Mouse (Mus musculus): Measurements from ENCODE around the gene Tuba1c. TPM values are rescaled to one million over a fixed set of nuclear protein-coding genes. Genes with fewer than 3 reads are reported as not detected.

Gene Tuba1c
- total and polyA plus RNA-seq, 3 experiments = 129 to 163 TPM; not detected in 1

- DNase-seq (ENCODE audit: low read depth, low spot score) = peak; percentile 95
- Histone ChIP-seq H3K9me3 (replicated peaks; ENCODE audit: insufficient read depth, low read length) (no peaks in the 10 kb centered on the region), H3K79me2 (ENCODE audit: control insufficient read depth, insufficient read depth, low read length, poor library complexity) (peaks cover 3% of the 10 kb centered on the region; the same call in 1 of the 2 replicates), H3K27me3 (ENCODE audit: control insufficient read depth in 1 of 2, insufficient read depth in 2 of 2, low read length in 2 of 2) (peaks cover 0 to 2% of the 10 kb centered on the region in 2 experiments; a peak in 2 of 4 replicates), H3K27ac (ENCODE audit: control insufficient read depth, low read depth, low read length) (peak overlapping the region; percentile 97), H3K36me3 (ENCODE audit: control insufficient read depth in 1 of 2, insufficient read depth in 2 of 2, low read length in 2 of 2) (peaks cover 0 to 3% of the 10 kb centered on the region in 2 experiments; a peak in 2 of 4 replicates), H3K4me3 (ENCODE audit: control insufficient read depth in 1 of 2, insufficient read depth in 1 of 2, low read depth in 2 of 2, low read length in 2 of 2) (peak overlapping the region; percentile 74 to 95), H3K4me1 (ENCODE audit: control insufficient read depth in 1 of 2, insufficient read depth in 2 of 2, low read length in 2 of 2) (peaks cover 0 to 5% of the 10 kb centered on the region in 2 experiments; a peak in 2 of 4 replicates), H3K9ac (ENCODE audit: control insufficient read depth, low read depth, low read length, poor library complexity, severe bottlenecking) (peak overlapping the region; percentile 93)
- TF ChIP-seq SIN3A (IDR thresholded peaks at IDR 0.05; ENCODE audit: low read length) = peak; percentile 93
- no peak for TF ChIP-seq TAL1 (IDR thresholded peaks at IDR 0.05; ENCODE audit: low read length)
- no peak for TF ChIP-seq USF1 (IDR thresholded peaks at IDR 0.05; ENCODE audit: low read depth, low read length)
- TF ChIP-seq HCFC1 (IDR thresholded peaks at IDR 0.05; ENCODE audit: low read depth, low read length) = peak; percentile 71
- no peak for TF ChIP-seq CTCF (IDR thresholded peaks at IDR 0.05 in 2 of 3, conservative IDR thresholded peaks at IDR 0.05 in 1 of 3; ENCODE audit: control insufficient read depth in 1 of 3, insufficient read depth in 1 of 3, low read depth in 2 of 3, low read length in 3 of 3, poor library complexity in 1 of 3, severe bottlenecking in 1 of 3)
- peak; percentile 98 for TF ChIP-seq POLR2AphosphoS2 (IDR thresholded peaks at IDR 0.05; ENCODE audit: low read length)
- TF ChIP-seq TBP (IDR thresholded peaks at IDR 0.05; ENCODE audit: low read depth, low read length) = peak; percentile 83
- peak; percentile 76 to 98 for TF ChIP-seq POLR2A (IDR thresholded peaks at IDR 0.05; ENCODE audit: control insufficient read depth in 1 of 2, insufficient read depth in 1 of 2, low read depth in 1 of 2, low read length in 2 of 2, poor library complexity in 1 of 2)
- TF ChIP-seq NRF1 (IDR thresholded peaks at IDR 0.05; ENCODE audit: insufficient read depth, low read depth, low read length, poor library complexity, severe bottlenecking) = peak; percentile 84
- peak; percentile 97 for TF ChIP-seq CHD1 (IDR thresholded peaks at IDR 0.05; ENCODE audit: low read depth, low read length)
- TF ChIP-seq GABPA (IDR thresholded peaks at IDR 0.05; ENCODE audit: low read depth, low read length) = no peak
- TF ChIP-seq GATA1 (IDR thresholded peaks at IDR 0.05; ENCODE audit: low read depth, low read length) = no peak
- TF ChIP-seq ELF1 (IDR thresholded peaks at IDR 0.05; ENCODE audit: low read depth, low read length) = no peak; the same call in none of the 2 replicates
- TF ChIP-seq ZNF384 (IDR thresholded peaks at IDR 0.05; ENCODE audit: low read depth, low read length) = no peak
- no peak for TF ChIP-seq CHD2 (IDR thresholded peaks at IDR 0.05; ENCODE audit: low read length)
- peak; percentile 97 for TF ChIP-seq NELFE (IDR thresholded peaks at IDR 0.05; ENCODE audit: low read depth, low read length)
- TF ChIP-seq TCF12 (IDR thresholded peaks at IDR 0.05; ENCODE audit: low read depth, low read length) = peak; percentile 69; the same call in 1 of the 2 replicates
- TF ChIP-seq EP300 (IDR thresholded peaks at IDR 0.05; ENCODE audit: low read depth in 1 of 2, low read length in 2 of 2) = 0 out of 4 replicates have a peak, but pooled peaks of 1 of the 2 experiments have one; percentile 17
- no peak for TF ChIP-seq MEF2A (IDR thresholded peaks at IDR 0.05; ENCODE audit: extremely low read depth, insufficient replicate concordance, low read depth, low read length, poor library complexity, severe bottlenecking)
- TF ChIP-seq ZKSCAN1 (IDR thresholded peaks at IDR 0.05; ENCODE audit: low read depth, low read length) = no peak
- no peak; the same call in 1 of the 2 replicates for TF ChIP-seq RCOR1 (IDR thresholded peaks at IDR 0.05; ENCODE audit: low read depth, low read length)
- peak; percentile 82 for TF ChIP-seq MYC (IDR thresholded peaks at IDR 0.05; ENCODE audit: low read depth, low read length)
- TF ChIP-seq ZMIZ1 (IDR thresholded peaks at IDR 0.05; ENCODE audit: low read depth, low read length) = peak; percentile 97
- TF ChIP-seq BHLHE40 (IDR thresholded peaks at IDR 0.05; ENCODE audit: borderline replicate concordance, low read depth, low read length) = peak; percentile 17; the same call in 1 of the 2 replicates
- TF ChIP-seq USF2 (IDR thresholded peaks at IDR 0.05; ENCODE audit: borderline replicate concordance in 1 of 2, insufficient read depth in 1 of 2, low read depth in 1 of 2, low read length in 2 of 2) = no peak
- TF ChIP-seq MYB (IDR thresholded peaks at IDR 0.05; ENCODE audit: low read depth, low read length) = peak; percentile 33
- no peak for TF ChIP-seq RAD21 (IDR thresholded peaks at IDR 0.05; ENCODE audit: low read depth, low read length)
- no peak for TF ChIP-seq JUND (IDR thresholded peaks at IDR 0.05; ENCODE audit: low read depth, low read length)
- peak; percentile 55; the same call in 1 of the 2 replicates for TF ChIP-seq KAT2A (conservative IDR thresholded peaks at IDR 0.05; ENCODE audit: low read depth, low read length)
- peak; percentile 93 for TF ChIP-seq MXI1 (IDR thresholded peaks at IDR 0.05; ENCODE audit: low read depth, low read length)
- TF ChIP-seq ZC3H11A (IDR thresholded peaks at IDR 0.05; ENCODE audit: low read depth, low read length) = no peak
- TF ChIP-seq MAZ (IDR thresholded peaks at IDR 0.05; ENCODE audit: low read depth, low read length) = peak; percentile 84; the same call in 1 of the 2 replicates
- peak; percentile 62 for TF ChIP-seq ETS1 (IDR thresholded peaks at IDR 0.05; ENCODE audit: low read depth, low read length)
- peak; percentile 58; the same call in 1 of the 2 replicates for TF ChIP-seq E2F4 (IDR thresholded peaks at IDR 0.05; ENCODE audit: borderline replicate concordance, low read depth, low read length)
- no peak for TF ChIP-seq MAFK (IDR thresholded peaks at IDR 0.05; ENCODE audit: borderline replicate concordance, low read depth, low read length)
Observed at GRCm38 (mm10) chr15:98985240-98985981, 44.3 kb upstream of the Tuba1c start.
